Mouse (Mus musculus) cerebellum, adult 2 months (tissue): Measurements from ENCODE around the gene Smarcd3. TPM values are rescaled to one million over a fixed set of nuclear protein-coding genes. Genes with fewer than 3 reads are reported as not detected.
A peak's percentile ranks its signal among the peaks of the same experiment; 100 is the strongest.

Source experiments
- DNase-seq, 2 experiments: peaks; one replicate each; pipeline ENCODE4 v3.0.0; 2021
- H3K27ac ChIP-seq: fragments of 200-500 bp; 2 replicates; pipeline ENCODE4 v1.5.1; 2012; ENCODE audit warnings: low read length, control low read depth, inconsistent platforms; ENCODE audit not compliant: insufficient read depth
- H3K27me3 ChIP-seq: fragments of 200-500 bp; 2 replicates; pipeline ENCODE4 v1.6.1; 2012; ENCODE audit warnings: inconsistent platforms, mild to moderate bottlenecking, low read length, moderate library complexity; ENCODE audit not compliant: control insufficient read depth, insufficient read depth
- H3K4me1 ChIP-seq: fragments of 200-500 bp; 2 replicates; pipeline ENCODE4 v1.6.1; 2011; ENCODE audit warnings: low read length; ENCODE audit not compliant: control insufficient read depth, insufficient read depth
- H3K4me3 ChIP-seq: fragments of 200-500 bp; replicated peaks from 2 replicates; pipeline ENCODE3; 2011; ENCODE audit warnings: mild to moderate bottlenecking, low read depth, low read length, control low read depth; ENCODE audit not compliant: insufficient read depth
- CTCF ChIP-seq: fragments of 200-500 bp; IDR thresholded peaks from 2 replicates; pipeline ENCODE4 v1.5.1; 2011; ENCODE audit warnings: low read depth, mild to moderate bottlenecking, control low read depth, low read length, moderate library complexity, borderline replicate concordance; ENCODE audit not compliant: insufficient read depth
- POLR2A ChIP-seq: fragments of 200-500 bp; IDR thresholded peaks from 2 replicates; pipeline ENCODE4 v1.6.1; 2011; ENCODE audit warnings: low read length, control low read depth, borderline replicate concordance; ENCODE audit not compliant: insufficient read depth
- WGBS: fragments of 180-500 bp; shearing (Covaris S2); methylation state at CpG from one replicate; pipeline ENCODE4 v1.1.7; 2018; 5-methylcytosine and 5-hydroxymethylcytosine counted together
- polyA plus RNA-seq: library from polyadenylated mRNA; depleted of rRNA; stranded (reverse); fragments of >200 nt; gene quantifications from 2 replicates; pipeline ENCODE4 v1.2.3, GENCODE M21; 2012; rRNA removed

Smarcd3 gene
- polyA plus RNA-seq: 89.9 and 102 TPM in 2 replicates

GRCm38 (mm10) chr5:24623986-24624821 lies at the start of gene Smarcd3:
Smarcd3 (minus strand) TSS chr5:24624411.
- WGBS: 3% methylated on average over 36 of the region's 37 CpGs
- TF ChIP-seq POLR2A: peak; percentile 49; the same call in 1 of the 2 replicates
- no peak for TF ChIP-seq CTCF
- Histone ChIP-seq H3K27ac (peak within 1 kb of the TSS; percentile 80), H3K4me1 (peaks cover 30% of the 10 kb centered on the region), H3K4me3 (peak within 1 kb of the TSS; percentile 71), H3K27me3 (no peaks in the 10 kb centered on the region)
- peak; percentile 96 to 97 for DNase-seq

- no peak overlapping the region for H3K4me3 ChIP-seq
- no peak for DNase-seq
- H3K27ac ChIP-seq: no peak overlapping the region
- H3K27me3 ChIP-seq: no peaks in the 10 kb centered on the region
- 66% methylated on average over 6 of the region's 6 CpGs for WGBS
- TF ChIP-seq POLR2A (no peak), CTCF (no peak)
- no peaks in the 10 kb centered on the region; the same call in 1 of the 2 replicates for H3K4me1 ChIP-seq
Measured at GRCm38 (mm10) chr5:24661457-24661856, 37.2 kb upstream of the Smarcd3 start.

DNA sequence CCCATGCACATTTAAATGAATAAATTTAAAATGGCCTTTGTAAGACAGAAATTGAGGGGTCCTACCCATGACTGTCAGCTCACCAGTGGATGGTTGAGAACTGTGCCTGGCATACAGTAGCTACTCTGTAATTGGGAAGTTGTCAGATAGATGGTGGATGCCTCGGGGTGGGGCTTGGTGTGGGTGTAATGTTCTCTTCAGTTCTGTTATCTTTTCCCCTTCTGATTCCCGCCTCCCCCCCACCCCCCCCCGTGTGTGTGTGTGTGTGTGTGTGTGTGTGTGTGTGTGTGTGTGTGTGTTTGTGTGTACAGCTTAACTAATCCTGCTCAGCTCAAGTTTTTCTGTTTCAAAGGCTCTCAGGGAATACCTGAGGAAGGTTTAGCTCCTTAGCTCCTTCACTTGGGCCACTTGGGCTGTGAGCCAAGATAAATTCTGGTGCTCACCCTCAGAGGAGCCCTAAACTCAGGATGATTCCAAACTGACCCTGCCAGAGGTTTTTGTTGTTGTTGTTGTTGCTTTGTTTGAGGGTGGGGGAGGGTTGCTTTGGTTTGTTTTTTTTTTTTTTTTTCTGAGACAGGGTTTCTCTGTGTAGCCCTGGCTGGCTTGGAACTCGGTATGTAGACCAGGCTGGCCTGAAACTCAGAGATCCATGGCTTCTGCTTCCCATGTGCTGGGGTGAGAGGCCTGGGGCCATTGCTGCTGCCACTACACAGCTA lies 35.7 kb upstream of the Smarcd3 start:
- TF ChIP-seq POLR2A: no peak
- no peak for TF ChIP-seq CTCF
- H3K27me3 ChIP-seq: no peaks in the 10 kb centered on the region
- no peak overlapping the region for H3K27ac ChIP-seq
- H3K4me1 ChIP-seq: no peaks in the 10 kb centered on the region; the same call in 1 of the 2 replicates
- WGBS: 59% methylated on average over 3 of the region's 4 CpGs
- DNase-seq: no peak
- H3K4me3 ChIP-seq: no peak overlapping the region

DNA sequence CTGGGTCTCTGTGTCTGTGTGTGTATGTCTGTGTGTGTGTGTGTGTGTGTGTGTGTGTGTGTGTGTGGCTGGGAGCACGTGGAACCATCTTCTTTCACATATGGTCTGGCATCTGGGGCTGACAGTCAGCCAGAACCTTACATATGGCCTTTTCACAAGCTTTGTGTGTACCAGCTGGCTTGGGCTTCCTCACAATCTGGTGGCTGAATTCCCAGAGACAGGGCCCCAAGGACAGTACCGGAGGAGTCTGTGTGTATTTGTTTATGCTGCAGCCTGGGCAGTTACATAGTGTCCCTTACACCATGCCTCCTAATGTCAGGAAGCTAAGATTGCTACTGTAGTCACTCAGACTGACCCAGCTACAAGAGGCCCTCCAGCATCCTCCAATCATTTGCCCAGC lies 32.9 kb upstream of the Smarcd3 start:
- Histone ChIP-seq H3K27ac (no peak overlapping the region), H3K27me3 (no peaks in the 10 kb centered on the region), H3K4me3 (no peak overlapping the region), H3K4me1 (no peaks in the 10 kb centered on the region; the same call in 1 of the 2 replicates)
- DNase-seq: peak; percentile 42 to 54
- 2% methylated on average over 2 of the region's 2 CpGs for WGBS
- TF ChIP-seq POLR2A (no peak), CTCF (no peak)

DNA sequence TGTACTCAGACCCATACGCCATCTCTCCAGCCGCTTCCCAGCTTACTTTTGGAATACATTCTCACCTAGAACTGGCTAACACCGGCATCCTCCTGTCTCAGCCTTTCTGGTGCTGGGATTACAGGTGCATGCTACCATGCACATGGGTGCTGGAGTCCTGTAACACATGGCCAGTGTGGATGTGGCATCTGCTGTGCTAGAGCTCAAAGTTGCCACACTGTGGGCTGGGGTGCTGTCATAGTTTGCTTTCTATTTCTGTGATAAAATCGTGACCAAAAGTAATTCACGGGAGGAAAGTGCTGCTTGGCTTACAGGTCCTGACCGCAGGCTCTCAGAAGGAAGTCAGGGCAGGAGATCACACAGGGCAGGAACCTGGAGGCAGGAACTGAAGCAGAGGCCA lies 30.3 kb upstream of the Smarcd3 start:
- Histone ChIP-seq H3K4me1 (no peaks in the 10 kb centered on the region; the same call in 1 of the 2 replicates), H3K27ac (no peak overlapping the region), H3K27me3 (no peaks in the 10 kb centered on the region), H3K4me3 (no peak overlapping the region)
- TF ChIP-seq POLR2A (no peak), CTCF (no peak)
- WGBS: 91% methylated on average over 6 of the region's 6 CpGs
- no peak for DNase-seq

- DNase-seq: no peak
- 94% methylated on average over 5 of the region's 5 CpGs for WGBS
- H3K27me3 ChIP-seq: no peaks in the 10 kb centered on the region
- TF ChIP-seq POLR2A (no peak), CTCF (no peak)
- no peaks in the 10 kb centered on the region; the same call in none of the 2 replicates for H3K4me1 ChIP-seq
- H3K27ac ChIP-seq: no peak overlapping the region
- H3K4me3 ChIP-seq: no peak overlapping the region
Measured at GRCm38 (mm10) chr5:24652780-24653179, 28.6 kb upstream of the Smarcd3 start.

GRCm38 (mm10) chr5:24651768-24652752 lies 27.8 kb upstream of the Smarcd3 start:
- TF ChIP-seq CTCF (peak; percentile 97), POLR2A (no peak)

DNA sequence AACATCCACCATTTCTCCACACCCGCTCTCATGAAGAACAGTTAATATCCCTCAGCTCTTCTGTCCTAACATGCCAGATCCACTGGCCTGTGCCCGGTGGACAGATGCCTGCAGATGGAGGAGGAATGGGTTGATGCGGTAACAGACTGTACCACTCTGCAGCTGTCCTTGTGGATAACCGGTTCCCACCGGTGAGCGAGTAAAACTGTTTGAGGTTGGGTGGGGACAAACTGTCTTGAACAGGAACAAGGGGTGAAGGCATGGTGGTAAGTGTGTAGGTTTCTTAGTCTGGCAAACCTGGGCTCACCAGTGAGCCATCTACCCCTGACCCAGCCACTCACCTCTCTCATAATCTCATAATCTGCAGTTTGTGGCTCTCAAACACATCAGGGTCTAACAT lies 27.1 kb upstream of the Smarcd3 start:
- 80% methylated on average over 6 of the region's 6 CpGs for WGBS
- DNase-seq: no peak
- Histone ChIP-seq H3K27ac (no peak overlapping the region), H3K4me1 (no peaks in the 10 kb centered on the region; the same call in 1 of the 2 replicates), H3K27me3 (no peaks in the 10 kb centered on the region), H3K4me3 (no peak overlapping the region)
- no peak for TF ChIP-seq POLR2A
- no peak for TF ChIP-seq CTCF

More at GRCm38 (mm10) chr5:24651768-24652752, 27.8 kb upstream of the Smarcd3 start:
- Histone ChIP-seq H3K4me3 (no peak overlapping the region), H3K27ac (no peak overlapping the region), H3K27me3 (no peaks in the 10 kb centered on the region), H3K4me1 (no peaks in the 10 kb centered on the region; the same call in none of the 2 replicates)
- 19% methylated on average over 25 of the region's 25 CpGs for WGBS
- peak; percentile 81 to 90 for DNase-seq
